Mouse (Mus musculus): ENCODE results near the gene Tnk1.

The Tnk1 gene

GRCm38 (mm10) chr11:69858113-69858998 is at the start of gene Tnk1:
Tnk1 (minus strand) TSS chr11:69858730.
- no peak for DNase-seq

GRCm38 (mm10) chr11:69904311-69904710 is 45.8 kb upstream of the Tnk1 start:
- DNase-seq: no peak

DNA sequence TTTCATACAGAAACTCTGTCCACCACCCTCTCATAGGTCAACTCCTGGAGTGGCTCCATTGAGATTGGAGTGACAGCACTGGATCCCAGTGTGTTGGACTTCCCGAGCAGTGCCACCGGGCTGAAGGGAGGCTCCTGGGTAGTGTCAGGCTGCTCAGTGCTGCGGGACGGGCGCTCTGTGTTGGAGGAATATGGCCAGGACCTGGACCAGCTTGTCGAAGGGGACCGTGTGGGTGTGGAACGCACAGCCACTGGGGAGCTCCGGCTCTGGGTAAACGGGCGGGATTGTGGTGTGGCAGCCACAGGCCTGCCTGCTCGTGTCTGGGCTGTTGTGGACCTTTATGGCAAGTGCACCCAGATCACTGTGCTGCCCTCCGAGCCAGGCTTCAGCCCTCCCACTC is 44.4 kb upstream of the Tnk1 start:
- no peak for DNase-seq

- DNase-seq: peak in 1 of 2 experiments; percentile 30
Observed at GRCm38 (mm10) chr11:69901993-69902392, 43.5 kb upstream of the Tnk1 start.

- peak; percentile 94 to 95 for DNase-seq
Observed at GRCm38 (mm10) chr11:69901406-69901846, 42.9 kb upstream of the Tnk1 start.

DNA sequence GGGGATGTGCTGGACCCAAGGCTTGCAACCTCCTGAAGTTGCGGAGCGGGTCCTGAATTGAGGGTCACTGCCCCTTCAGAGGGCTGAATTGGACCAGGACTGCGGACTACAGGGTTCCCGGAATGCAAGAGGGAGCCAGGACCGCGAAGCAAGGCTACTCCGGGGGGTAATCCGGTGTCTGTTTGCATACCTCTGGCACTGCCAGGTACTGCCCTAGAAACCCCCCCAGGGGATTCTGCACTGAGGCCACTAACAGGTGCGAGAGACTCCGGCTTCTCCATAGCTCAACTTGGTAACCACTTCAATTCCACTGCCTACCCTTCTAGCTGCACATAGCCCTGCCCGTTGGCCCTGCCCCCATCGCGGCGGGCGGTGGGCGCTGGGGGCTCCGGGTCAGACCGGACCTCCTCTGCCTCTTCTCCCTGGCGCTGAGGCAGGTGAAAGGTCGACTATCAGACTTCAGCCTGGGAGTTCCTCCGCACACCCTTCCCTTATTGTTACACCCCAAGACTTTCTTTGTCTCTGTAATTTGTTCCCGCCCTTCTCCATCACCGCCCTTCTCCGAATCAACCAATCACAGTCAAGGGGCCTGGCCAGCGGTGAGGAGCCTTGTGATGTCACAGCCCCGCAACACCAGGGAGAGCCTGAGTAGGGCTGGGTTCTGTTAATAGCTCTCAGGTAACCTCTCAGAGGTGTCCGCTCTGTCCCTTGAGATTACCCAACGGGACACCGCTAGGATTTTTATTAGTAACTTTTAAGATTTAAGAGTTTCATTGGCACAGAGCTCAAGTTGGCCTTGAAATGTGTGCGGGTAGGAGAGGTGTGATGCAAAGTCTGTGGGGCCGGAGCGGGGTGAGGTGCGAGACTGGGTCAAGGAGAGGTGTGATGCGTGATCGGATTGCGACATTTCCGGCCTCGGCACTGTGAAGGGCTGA is 42.2 kb upstream of the Tnk1 start, which contains the start of the genes 2810408A11Rik and Neurl4:
Gene 2810408A11Rik (minus strand): TSS at position 517 of the 935 bp plus-strand sequence.
Gene Neurl4 (plus strand): TSS at position 602 of the 935 bp plus-strand sequence.
- DNase-seq: peak; percentile 85 to 94

GRCm38 (mm10) chr11:69899870-69900269 is 41.3 kb upstream of the Tnk1 start:
- no peak for DNase-seq

- no peak for DNase-seq
Observed at GRCm38 (mm10) chr11:69895291-69895690, 36.8 kb upstream of the Tnk1 start, which contains the start of gene Acap1. Acap1 (minus strand) TSS chr11:69895539.

- no peak for DNase-seq
Observed at GRCm38 (mm10) chr11:69894671-69895070, 36.1 kb upstream of the Tnk1 start.

DNA sequence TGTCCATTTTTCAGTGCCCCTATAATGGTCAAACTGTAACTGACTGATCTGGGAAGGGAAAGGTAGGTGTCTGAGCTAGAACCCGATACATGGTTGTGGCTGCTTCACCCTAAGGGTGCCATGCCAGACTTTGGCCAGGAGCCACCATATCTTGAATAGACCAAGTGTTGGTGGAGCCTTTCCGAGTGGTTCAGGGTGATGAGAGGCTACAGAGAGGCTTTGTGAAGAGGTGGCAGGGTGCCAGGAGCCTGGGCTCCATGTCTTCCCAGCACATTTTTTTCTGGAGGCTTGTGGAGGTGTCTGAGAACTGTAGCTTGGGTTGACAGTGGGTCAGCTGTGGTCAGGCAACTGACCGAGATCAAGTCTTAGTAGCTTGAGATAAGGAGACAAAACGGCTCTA is 33.0 kb upstream of the Tnk1 start:
- DNase-seq: no peak

DNA sequence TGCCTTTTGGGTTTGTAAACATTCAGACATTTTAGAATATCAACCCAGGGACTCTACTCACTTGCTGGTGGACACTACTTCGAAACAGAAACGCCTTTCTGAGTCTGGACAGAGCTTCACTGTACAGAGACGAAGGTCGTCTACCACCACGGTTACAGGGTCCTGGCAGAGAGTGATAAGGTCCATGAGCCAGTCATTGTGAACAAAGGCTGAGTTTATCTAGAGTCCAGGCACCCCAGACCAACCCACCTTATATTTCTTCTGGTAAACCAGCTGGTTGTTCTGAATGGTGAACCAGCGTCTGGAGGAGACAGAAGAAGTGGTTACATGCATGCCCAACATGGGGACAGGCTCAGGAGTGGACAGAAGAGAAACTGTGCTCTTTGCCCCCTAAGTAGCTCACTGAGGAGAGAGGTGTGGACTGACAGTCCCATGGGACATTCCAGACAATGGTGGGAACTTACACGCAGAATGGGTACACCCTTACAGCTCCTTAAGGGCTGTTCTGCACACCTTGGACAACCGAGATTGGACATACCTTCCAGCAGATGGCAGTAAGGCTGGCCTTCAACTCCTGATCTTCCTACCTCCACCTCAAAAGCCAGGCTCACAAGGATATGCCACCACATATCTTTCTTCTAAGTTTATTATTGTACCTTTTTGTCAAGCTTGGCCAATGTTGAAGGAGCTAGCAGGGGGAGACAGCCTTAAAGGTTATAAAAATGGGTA is 28.5 kb upstream of the Tnk1 start:
- DNase-seq: no peak

GRCm38 (mm10) chr11:69884663-69885062 is 26.1 kb upstream of the Tnk1 start:
- DNase-seq: no peak

DNA sequence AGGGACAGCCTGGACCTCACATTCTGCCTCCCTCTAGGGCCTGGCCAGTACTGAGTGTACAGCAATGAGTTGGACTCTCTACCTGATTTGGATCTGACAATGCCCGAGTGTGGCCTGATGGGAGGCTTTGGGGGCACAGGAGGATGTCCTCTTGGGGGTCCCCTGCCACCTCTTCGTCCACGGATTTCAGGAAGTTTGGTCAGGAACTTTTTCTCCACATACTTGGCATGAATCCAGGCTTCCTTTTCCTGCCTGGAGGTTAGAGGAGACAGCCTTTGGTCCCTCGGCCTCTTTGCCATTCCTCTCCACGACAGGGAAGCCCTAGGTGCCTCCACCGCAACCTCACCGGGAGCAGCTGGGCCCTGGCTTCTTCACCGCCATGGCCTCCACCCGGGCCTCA is 25.7 kb upstream of the Tnk1 start:
- no peak for DNase-seq

DNA sequence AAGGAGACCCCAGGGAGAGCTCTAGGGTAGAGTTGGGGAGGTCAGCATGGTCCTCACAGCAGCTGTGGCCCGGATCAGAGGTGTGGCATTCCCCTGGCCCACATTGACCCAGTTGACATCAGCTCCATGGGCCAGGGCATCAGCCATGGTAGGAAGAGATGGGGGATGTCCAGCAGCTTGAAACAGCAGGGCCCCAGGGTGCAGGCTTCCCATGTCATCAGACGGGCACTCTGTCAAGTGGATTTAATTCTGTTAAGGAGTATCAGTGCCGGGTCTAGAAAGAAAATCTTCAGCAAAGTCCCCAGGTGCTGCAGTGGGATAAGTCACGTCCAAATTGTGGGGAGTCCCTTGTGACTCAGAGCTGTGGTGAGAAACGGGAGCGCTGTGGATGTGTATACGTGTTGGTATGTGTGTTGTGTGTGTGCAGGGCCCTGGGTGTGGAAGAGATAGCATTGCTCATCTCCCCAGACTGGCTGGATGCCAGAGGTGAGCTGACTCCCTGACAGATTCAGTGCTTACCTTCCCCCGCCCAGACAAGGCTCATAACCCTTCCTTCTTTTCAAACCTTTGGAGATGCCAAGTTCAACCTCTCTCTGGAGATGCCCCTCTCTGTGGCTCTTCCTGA is 25.1 kb upstream of the Tnk1 start:
- DNase-seq: no peak

GRCm38 (mm10) chr11:69883066-69883465 is 24.5 kb upstream of the Tnk1 start:
- DNase-seq: peak; percentile 30 to 51

- no peak for DNase-seq
Observed at GRCm38 (mm10) chr11:69881787-69882670, 23.5 kb upstream of the Tnk1 start.

- DNase-seq: peak; percentile 76 to 78
Observed at GRCm38 (mm10) chr11:69880853-69881603, 22.5 kb upstream of the Tnk1 start, which contains the start of gene Kctd11. Kctd11 (minus strand) TSS chr11:69881406.

DNA sequence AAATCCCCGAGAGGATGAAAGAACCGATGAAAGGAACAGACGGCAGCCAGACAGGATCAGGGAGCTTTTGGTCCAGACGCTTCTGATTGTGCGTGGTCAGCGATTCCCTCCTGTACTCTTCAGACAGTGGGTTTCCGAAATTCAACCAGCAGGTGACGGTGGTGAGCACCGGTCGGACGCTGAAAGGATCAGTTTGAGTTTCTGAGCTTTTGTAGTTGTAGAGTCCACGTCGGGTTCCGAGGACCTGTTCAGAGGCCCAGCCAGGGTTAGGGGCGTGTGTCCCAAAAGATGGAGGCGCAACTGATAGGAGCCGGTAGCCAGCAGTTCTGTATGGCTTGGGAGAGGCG is 21.9 kb upstream of the Tnk1 start:
- peak; percentile 64 to 67 for DNase-seq

DNA sequence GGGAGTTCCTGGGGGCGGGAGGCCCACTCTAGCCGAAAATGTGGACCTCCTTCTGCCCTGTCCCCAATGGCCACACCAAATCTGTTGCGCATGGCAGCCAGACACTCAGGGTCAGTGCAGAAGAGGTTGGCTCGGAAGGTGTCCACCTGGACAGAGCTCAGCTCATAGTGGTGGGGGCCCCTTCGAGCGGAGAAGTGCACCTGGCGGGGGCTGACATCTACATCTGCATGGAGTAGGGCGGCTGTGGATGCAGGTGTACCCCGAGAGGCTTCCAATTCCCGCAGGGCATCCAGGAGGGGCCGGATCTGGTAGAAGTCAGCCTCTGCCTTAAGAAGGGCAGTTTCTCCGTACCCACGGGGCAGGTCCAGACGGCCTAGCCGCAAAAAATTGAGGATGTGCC is 21.2 kb upstream of the Tnk1 start:
- DNase-seq: no peak

DNA sequence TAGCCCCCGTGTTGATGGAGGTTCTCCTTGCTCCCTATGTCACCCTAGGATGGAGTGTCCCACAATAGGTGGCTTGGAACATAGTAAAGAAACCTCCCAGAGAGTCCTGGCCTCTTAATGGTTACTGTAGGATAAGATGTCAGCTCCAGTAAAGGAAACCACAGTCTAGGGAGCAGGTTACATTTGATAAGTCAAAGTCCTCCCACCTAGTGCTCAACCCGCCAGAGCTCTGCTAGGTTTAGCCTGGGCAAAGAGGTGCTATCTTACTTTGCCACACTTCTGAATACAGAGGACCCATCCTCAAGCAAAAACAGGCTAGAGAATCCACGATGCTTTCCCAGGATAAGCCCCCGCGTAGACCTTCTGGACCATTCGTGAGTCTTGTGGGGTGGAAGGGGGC is 20.4 kb upstream of the Tnk1 start:
- no peak for DNase-seq
